Mouse (Mus musculus): ENCODE data around the gene Mfrp. TPM values are rescaled to one million over a fixed set of nuclear protein-coding genes. Genes with fewer than 3 reads are reported as not detected.

The Mfrp gene
- total and polyA plus RNA-seq, 2 experiments from 2014 or later, result 0.24 to 4.0 TPM

GRCm38 (mm10) chr9:44067960-44068330 lies 33.6 kb upstream of the Mfrp start:
- 0 out of 2 replicates have a peak overlapping the region, but pooled peaks have one; percentile 58 for H3K4me3 ChIP-seq (ENCODE audit: low read length)
- H3K4me1 ChIP-seq (ENCODE audit: insufficient read depth, low read length), result no peaks in the 10 kb centered on the region
- H3K4me2 ChIP-seq (ENCODE audit: low read depth, low read length), result peak overlapping the region; percentile 91
- no peaks in the 10 kb centered on the region for H3K9me3 ChIP-seq (ENCODE audit: low read length)
- H3K36me3 ChIP-seq (ENCODE audit: insufficient read depth, low read length), result no peaks in the 10 kb centered on the region
- H3K27ac ChIP-seq, result no peak overlapping the region
- no peak overlapping the region for H3K9ac ChIP-seq (replicated peaks; ENCODE audit: low read length)
- no peak for DNase-seq (ENCODE audit: low spot score)
- TF ChIP-seq CTCF (IDR thresholded peaks at IDR 0.05; ENCODE audit: low read depth), result no peak
- H3K27me3 ChIP-seq (ENCODE audit: insufficient read depth, low read length), result no peaks in the 10 kb centered on the region
- no peak for ATAC-seq
- 82% methylated on average over 6 of the region's 6 CpGs for WGBS

- Histone ChIP-seq H3K9ac (replicated peaks; ENCODE audit: low read length) (no peak overlapping the region), H3K27ac (no peak overlapping the region), H3K36me3 (ENCODE audit: insufficient read depth, low read length) (no peaks in the 10 kb centered on the region), H3K4me2 (ENCODE audit: low read depth, low read length) (no peak overlapping the region), H3K9me3 (ENCODE audit: low read length) (no peaks in the 10 kb centered on the region), H3K27me3 (ENCODE audit: insufficient read depth, low read length) (no peaks in the 10 kb centered on the region), H3K4me1 (ENCODE audit: insufficient read depth, low read length) (no peaks in the 10 kb centered on the region; the same call in 1 of the 2 replicates), H3K4me3 (ENCODE audit: low read length) (no peak overlapping the region)
- 48% methylated on average over 7 of the region's 7 CpGs for WGBS
- ATAC-seq (no peak), DNase-seq (ENCODE audit: low spot score) (no peak)
- no peak for TF ChIP-seq CTCF (IDR thresholded peaks at IDR 0.05; ENCODE audit: low read depth)
These were observed 32.3 kb upstream of the Mfrp start for GRCm38 (mm10) chr9:44069252-44069651.

- WGBS, result 76% methylated on average over 14 of the region's 14 CpGs
- H3K27me3 ChIP-seq (ENCODE audit: insufficient read depth, low read length), result no peaks in the 10 kb centered on the region
- no peak overlapping the region for H3K4me3 ChIP-seq (ENCODE audit: low read length)
- no peaks in the 10 kb centered on the region for H3K9me3 ChIP-seq (ENCODE audit: low read length)
- H3K4me1 ChIP-seq (ENCODE audit: insufficient read depth, low read length), result no peaks in the 10 kb centered on the region; the same call in 1 of the 2 replicates
- H3K36me3 ChIP-seq (ENCODE audit: insufficient read depth, low read length), result no peaks in the 10 kb centered on the region
- H3K9ac ChIP-seq (replicated peaks; ENCODE audit: low read length), result no peak overlapping the region
- no peak for TF ChIP-seq CTCF (IDR thresholded peaks at IDR 0.05; ENCODE audit: low read depth)
- DNase-seq (ENCODE audit: low spot score), result no peak
- ATAC-seq, result no peak
- H3K27ac ChIP-seq, result no peak overlapping the region
- H3K4me2 ChIP-seq (ENCODE audit: low read depth, low read length), result no peak overlapping the region
These were observed 31.3 kb upstream of the Mfrp start for GRCm38 (mm10) chr9:44070113-44070843.

- ATAC-seq (no peak), DNase-seq (ENCODE audit: low spot score) (no peak)
- Histone ChIP-seq H3K4me3 (ENCODE audit: low read length) (no peak overlapping the region), H3K27me3 (ENCODE audit: insufficient read depth, low read length) (no peaks in the 10 kb centered on the region), H3K36me3 (ENCODE audit: insufficient read depth, low read length) (no peaks in the 10 kb centered on the region), H3K4me1 (ENCODE audit: insufficient read depth, low read length) (no peaks in the 10 kb centered on the region; the same call in 1 of the 2 replicates), H3K9me3 (ENCODE audit: low read length) (no peaks in the 10 kb centered on the region), H3K27ac (peak overlapping the region; percentile 48; the same call in 1 of the 2 replicates), H3K4me2 (ENCODE audit: low read depth, low read length) (no peak overlapping the region), H3K9ac (replicated peaks; ENCODE audit: low read length) (no peak overlapping the region)
- WGBS, result 42% methylated on average over 8 of the region's 8 CpGs
- no peak for TF ChIP-seq CTCF (IDR thresholded peaks at IDR 0.05; ENCODE audit: low read depth)
These were observed 30.7 kb upstream of the Mfrp start for GRCm38 (mm10) chr9:44070844-44071231.

GRCm38 (mm10) chr9:44071914-44072598 lies 29.5 kb upstream of the Mfrp start:
- Histone ChIP-seq H3K9me3 (ENCODE audit: low read length) (no peaks in the 10 kb centered on the region), H3K4me1 (ENCODE audit: insufficient read depth, low read length) (no peaks in the 10 kb centered on the region; the same call in 1 of the 2 replicates), H3K36me3 (ENCODE audit: insufficient read depth, low read length) (no peaks in the 10 kb centered on the region), H3K4me2 (ENCODE audit: low read depth, low read length) (peak overlapping the region; percentile 38), H3K27ac (peak overlapping the region; percentile 88), H3K9ac (replicated peaks; ENCODE audit: low read length) (0 out of 2 replicates have a peak overlapping the region, but pooled peaks have one; percentile 17), H3K4me3 (ENCODE audit: low read length) (no peak overlapping the region), H3K27me3 (ENCODE audit: insufficient read depth, low read length) (no peaks in the 10 kb centered on the region)
- peak; percentile 78 for DNase-seq (ENCODE audit: low spot score)
- WGBS, result 17% methylated on average over 11 of the region's 11 CpGs
- peak; percentile 83 for ATAC-seq
- TF ChIP-seq CTCF (IDR thresholded peaks at IDR 0.05; ENCODE audit: low read depth), result no peak

- peak overlapping the region; percentile 88 for H3K27ac ChIP-seq
- WGBS, result 19% methylated on average over 4 of the region's 4 CpGs
- DNase-seq (ENCODE audit: low spot score), result peak; percentile 71
- no peaks in the 10 kb centered on the region for H3K36me3 ChIP-seq (ENCODE audit: insufficient read depth, low read length)
- no peak for TF ChIP-seq CTCF (IDR thresholded peaks at IDR 0.05; ENCODE audit: low read depth)
- no peak overlapping the region for H3K4me3 ChIP-seq (ENCODE audit: low read length)
- H3K9ac ChIP-seq (replicated peaks; ENCODE audit: low read length), result 0 out of 2 replicates have a peak overlapping the region, but pooled peaks have one; percentile 17
- H3K4me1 ChIP-seq (ENCODE audit: insufficient read depth, low read length), result no peaks in the 10 kb centered on the region; the same call in 1 of the 2 replicates
- peak; percentile 82 for ATAC-seq
- no peaks in the 10 kb centered on the region for H3K27me3 ChIP-seq (ENCODE audit: insufficient read depth, low read length)
- H3K4me2 ChIP-seq (ENCODE audit: low read depth, low read length), result peak overlapping the region; percentile 38
- H3K9me3 ChIP-seq (ENCODE audit: low read length), result no peaks in the 10 kb centered on the region
These were observed 29.0 kb upstream of the Mfrp start for GRCm38 (mm10) chr9:44072599-44072915.
